Mouse (Mus musculus) adrenal gland, adult 8-10 months (tissue): ENCODE data around the gene Cfap65. TPM values are rescaled to one million over a fixed set of nuclear protein-coding genes. Genes with fewer than 3 reads are reported as not detected.
A peak's percentile ranks its signal among the peaks of the same experiment; 100 is the strongest.

Experiments used
- DNase-seq: peaks from one replicate; pipeline ENCODE4 v3.0.0; 2022
- total RNA-seq, 4 experiments: library from RNA; stranded (reverse); gene quantifications; 2 replicates each; pipeline ENCODE4 v1.2.4; 2022

Cfap65 gene
- total RNA-seq, 4 experiments from 2014 or later: 0.03 TPM; not detected in 3

DNA sequence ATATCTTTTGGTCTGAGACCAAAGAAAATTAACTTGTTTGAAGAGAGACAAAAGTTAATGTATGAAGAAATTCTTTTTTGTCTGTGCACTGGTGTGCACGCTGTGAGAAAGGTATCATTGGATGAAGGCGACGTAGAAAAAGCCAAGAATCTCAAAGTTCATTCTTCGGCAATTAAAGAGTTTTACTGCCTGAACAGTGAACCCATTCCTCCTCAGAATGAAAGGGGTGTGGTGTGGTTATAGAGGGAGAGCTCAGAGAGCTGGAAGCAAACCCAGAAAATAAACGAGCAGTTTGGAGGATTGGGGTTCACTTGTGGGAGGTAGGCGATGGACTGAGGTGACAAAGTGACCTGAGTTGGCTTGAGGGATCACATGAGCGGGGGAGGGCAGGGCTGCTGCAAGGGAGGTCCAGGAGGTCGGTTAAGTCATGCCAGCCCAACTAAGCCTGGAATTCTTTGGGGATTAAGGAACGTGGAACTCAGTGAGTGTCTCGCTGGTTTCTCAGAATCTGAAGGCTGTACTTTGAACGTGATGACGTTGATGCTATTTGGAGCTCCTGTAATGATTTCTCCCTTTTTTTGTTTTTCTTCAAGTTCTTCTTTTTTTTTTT lies 927 bp upstream of the Cfap65 start:
- no peak for DNase-seq

DNA sequence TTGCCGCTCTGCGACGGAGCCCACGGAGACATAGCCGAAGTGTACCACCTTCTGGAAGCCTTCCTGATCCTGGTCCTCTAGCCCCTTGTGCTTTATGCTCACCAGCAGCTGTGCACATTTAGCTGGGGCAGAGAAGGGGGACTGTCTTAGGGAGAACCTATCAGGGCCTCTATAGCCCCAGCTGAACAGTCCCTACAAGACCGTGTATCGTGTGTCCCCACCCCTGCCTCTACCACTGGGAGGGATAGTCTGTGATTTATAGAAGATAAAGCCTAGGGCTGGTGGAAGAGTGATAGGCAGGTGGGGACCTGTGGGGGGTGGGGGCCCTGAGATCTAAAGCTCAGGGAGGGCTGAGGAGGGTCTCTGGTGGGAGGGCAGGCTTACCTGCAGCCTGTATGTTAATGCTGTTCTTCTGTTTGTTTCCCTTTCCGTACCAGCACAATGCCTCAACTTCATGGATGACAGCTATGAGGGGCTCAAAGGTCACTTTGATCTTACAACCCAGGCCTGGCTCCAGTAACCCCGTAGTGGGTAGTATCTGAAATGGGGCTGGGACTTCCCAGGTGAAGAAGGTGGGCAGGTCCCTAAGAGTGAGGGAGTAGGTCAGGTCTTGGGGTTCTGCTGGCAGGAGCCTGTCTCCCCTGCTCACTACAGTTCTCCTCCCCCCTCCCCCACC lies 7.6 kb downstream of the Cfap65 start:
- no peak for DNase-seq

DNA sequence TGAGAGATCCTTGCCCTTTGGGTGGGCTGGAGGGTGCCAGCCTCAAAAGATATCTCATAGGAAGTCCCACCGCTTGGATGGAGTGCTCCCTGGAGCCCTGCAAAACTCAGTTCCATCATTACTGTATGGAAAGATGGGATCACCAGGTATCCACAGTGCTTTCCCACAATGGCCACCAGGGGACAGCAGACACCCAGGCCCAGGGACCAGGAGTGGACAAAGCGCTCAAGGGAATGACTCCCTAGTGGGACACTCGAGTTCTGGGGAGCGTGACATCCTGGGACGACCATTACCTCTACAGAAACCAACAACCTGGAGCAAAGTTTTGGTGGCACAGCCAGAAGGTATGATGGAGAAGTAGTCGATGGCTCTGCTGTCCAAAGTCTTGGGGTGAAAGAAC lies 8.7 kb downstream of the Cfap65 start:
- DNase-seq: no peak

DNA sequence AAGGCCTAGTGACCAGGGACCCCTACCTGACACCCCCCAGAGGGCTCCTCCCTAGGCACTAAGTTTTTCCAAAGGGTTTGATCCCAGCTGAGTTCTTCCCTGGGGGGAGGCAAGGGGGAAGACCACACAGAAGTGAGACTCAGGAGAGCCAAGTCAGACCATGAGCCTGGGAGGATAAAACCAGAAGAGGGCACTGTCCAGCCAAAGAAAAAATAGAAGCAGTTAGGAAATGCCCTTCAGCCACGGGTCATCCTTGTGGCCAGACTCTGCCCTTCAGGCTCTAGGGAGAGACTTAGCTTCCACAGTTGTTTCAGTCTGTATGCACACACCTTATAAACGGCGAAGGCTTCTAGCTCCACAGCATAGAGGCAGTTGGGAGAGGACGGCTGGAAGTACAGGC lies 10.9 kb downstream of the Cfap65 start:
- DNase-seq: no peak

DNA sequence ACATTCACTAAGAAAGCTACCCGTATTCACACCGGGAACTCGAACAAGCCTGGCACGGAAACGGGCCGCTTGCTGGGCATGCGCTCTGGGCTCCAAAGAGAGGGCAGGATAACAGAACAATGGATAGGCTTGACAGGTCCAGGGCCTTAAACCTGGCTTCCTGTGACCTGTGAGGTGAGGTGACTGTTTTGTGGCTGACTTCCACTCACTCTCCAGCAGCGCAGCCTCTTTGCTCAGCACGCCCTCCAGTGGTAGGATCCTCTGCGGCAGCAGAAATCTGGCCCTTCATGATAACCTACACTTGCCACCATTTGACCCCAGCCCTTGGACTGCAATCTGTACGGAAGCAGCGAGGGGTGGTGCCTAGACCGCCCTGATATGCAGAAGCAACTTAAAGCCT lies 19.7 kb downstream of the Cfap65 start:
- DNase-seq: no peak

DNA sequence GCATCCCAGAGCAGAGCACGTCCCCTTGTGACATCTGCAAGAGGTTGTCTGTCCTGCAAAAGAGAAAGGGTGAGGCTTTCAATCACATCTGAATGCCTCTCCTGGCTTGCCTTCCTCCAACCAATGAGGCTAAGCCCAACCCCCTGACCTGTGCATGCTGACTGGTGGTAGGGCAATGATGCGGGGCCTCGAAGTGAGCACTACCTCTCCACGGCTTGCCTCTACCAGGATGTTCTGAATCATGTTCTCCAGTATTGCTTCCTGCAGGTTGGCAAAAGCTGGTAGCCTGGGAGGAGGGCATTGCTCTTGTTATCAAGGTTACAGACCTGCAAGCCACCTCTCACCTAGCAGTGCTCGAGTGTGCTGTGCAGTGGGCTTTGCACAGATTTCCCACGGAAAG lies 33.2 kb downstream of the Cfap65 start:
- DNase-seq: no peak

DNA sequence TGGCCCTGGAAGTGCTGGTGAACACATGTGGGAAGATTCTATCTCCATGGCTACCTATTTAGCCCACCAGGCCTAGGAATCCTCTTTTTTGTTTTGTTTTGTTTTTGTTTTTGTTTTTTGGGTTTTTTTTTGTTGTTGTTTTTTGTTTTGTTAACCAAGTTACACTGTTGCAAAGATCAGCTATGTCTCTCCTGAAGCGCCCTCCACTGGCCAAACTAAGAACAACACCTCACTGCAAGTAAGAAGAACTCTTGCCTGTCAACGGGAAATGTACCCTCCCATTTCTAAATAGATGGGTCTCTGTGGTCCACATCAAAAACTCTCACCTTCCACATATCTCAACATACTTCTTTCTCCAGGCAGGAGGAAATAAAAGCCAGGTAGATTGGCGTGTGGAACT lies 33.7 kb downstream of the Cfap65 start:
- no peak for DNase-seq

DNA sequence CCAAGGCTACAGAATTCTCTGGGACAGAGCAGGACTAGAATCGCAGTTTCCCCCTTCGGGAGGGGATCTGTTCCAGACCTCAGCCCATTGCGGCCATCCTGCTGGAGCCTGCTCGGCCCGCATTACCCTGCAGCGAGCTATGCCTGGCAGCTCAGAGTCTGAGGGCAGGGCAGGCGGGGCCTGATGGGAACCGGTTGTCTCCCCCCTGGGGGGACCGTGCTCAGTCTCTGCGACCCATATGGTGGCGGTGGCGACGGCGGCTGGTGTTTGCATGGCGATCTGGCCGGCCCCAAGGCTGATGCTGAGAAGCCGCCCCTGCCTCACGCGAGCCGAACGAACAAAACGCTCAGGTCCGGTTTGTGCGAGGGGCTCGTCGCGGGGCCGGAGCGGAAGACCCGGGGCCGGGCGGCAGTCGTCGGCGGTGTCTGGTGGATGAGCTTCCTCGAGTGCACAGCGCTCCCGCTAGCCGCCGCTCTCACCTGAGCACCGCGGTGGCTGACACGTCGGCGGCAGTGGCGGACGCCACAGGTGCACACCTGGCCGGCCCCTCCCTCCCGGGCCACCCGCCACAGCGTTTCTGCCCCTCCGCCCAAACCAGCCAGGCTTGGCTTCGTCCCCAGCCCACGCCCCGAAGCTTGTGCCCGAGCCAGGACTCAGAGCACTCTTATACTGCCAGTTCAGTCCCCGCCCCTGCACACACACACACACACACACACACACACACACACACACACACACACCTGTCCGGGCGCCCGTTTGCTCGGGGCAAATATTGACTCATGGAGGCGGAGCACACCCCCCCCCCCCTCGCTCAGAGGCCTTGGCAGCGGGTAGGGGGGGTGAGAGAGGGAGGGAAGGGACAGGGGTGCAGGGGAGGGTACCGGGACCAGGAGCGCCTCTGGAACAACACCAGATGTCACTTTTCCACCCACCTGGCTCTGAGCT lies 34.8 kb downstream of the Cfap65 start:
- DNase-seq: peak; percentile 19

DNA sequence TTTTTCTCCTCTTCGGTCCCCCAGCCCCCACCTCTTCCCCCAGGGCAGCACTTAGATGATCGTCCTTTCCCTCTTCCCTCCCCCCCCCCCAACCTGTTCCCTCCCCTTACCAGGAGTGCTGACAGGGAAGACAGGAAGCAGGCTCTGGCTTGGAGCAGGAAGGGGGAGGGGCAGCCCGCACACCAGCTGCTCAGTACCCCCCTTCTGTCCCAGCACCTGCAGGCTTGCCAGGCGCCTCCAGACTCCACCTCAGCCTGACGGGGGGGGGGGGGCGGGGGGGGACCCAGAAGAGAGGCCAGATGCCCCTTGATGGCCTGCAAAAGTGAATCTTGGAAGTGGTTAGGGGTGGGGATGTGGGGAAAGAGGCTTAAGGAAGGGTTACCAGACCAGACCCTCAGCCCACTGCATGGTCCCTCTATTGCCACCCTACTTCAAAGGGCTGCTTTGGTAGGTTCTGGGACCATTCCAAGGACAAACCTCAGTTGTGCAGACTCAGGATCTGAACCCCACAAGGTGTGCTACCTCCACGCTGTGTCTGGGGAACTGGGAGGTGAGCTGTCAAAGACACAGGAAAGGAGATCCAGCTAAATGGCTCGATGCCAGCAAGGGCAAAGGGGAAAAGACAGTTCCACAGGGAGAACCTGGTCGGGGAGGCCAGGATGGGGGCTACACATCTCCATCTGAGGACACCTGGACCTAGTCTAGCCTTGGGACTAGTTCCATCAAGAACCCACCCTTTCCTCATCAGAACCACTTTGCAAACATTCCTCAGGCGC lies 36.6 kb downstream of the Cfap65 start:
- DNase-seq: no peak

DNA sequence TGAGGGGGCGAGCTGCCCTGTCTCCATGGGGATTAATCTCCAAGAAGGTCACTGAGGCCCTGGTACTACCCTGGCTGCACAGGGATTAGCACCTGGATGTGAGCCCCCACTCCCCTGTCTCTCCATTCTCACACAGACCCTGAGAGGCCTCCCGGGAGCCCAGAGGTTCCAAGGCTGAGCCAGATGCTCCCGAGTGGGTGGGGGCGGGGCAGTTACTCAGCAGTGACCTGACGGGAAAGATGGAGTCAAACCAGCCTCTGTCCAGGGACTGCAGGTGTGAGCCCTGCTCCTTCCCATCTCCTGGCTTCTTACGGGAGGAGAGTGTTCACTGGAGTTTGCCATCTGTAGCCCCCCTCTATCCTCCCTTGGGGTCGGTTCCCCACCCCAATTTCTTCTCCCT lies 37.4 kb downstream of the Cfap65 start:
- DNase-seq: no peak

DNA sequence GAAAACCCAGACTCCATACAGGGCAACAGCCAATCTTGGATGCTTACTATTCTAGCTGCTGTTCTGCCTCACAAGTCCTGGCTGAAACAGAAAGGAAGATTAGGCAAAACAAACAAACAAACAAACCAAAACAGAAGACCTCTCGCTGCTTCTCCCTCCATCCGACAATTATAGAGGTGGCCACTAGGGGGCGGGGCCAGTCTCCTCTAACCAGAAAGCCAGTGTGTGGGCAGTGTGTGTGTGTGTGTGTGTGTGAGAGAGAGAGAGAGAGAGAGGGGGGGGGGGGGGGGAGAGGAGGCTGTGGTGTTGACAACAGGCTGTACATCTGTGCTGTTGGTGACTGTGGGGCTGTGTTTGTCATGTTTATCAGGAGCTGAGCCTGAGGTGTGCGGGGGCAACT lies 40.4 kb downstream of the Cfap65 start:
- no peak for DNase-seq

DNA sequence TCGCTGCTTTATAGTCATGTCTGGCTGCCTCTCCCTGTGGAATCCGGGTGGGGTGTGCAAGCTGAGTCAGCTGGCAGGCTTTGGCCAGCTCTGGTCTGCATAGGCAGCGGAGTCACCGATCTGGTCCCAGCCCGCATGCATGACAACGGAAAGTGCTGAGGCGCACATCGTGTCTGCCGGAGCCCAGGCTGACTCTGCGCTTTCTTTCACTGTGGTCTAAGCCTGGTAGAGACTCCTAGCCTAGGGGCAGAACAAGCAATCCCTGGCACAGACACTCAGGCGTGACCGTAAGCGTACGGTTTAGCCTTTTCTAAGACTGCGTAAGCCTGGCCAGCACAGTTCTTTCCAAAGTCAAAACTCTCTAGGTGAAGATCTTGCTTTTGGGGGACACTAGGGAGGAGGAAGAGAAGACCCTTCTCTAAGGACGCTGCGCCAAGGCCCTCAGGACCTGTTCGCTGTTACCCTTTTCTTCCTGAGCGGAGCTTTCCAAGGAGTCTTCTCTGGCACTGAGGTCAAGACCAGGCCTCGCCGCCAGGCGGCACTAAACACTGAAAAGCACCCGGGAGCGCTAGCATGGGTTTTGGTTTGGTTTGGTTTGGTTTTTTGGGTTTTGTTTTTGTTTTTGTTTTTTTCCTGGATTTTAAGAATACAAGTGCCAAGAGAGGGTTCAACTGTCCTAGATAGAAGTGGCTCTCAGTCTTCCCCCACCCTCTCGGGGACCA lies 42.1 kb downstream of the Cfap65 start, which contains the start of gene Cryba2:
Gene Cryba2 (minus strand): TSS at position 10 of the 722 bp plus-strand sequence.
- DNase-seq: no peak

DNA sequence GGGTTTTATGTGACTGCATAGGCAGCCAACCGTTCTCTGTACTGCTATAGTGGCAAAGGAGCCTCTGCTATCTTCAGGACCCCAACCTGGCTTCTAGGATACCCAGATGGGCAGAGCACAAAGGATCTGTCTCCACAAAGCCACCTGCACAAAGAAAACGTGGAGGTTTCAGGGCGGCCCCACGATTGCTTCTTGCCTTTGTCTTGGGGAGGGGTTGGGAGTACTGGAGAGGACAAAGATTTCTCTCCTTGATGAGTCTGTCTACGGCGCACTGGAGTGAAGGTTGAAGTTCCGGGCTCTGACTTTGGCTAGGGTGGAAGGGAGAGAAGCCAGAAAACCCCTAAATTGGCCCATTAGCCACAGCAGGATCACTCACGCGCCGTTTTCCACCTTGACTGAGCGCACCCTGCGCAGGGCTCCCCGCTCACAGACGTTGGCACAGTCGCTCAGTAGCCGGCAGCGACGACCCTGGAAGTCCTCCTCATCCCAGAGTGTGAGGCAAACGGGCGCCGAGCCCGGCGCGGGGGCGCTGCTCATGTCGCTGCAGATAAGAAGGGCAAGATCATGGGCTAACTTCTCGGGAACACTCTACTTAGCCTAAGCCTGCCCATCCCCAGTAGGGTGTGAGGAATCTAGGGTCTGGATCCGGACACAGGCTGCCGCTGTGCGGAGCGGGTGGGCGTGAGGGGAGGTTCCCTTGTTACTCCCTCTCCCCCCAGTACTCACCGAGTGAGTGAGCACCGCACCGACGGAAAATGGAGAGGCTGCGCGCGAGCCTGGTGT lies 42.9 kb downstream of the Cfap65 start:
- DNase-seq: no peak

DNA sequence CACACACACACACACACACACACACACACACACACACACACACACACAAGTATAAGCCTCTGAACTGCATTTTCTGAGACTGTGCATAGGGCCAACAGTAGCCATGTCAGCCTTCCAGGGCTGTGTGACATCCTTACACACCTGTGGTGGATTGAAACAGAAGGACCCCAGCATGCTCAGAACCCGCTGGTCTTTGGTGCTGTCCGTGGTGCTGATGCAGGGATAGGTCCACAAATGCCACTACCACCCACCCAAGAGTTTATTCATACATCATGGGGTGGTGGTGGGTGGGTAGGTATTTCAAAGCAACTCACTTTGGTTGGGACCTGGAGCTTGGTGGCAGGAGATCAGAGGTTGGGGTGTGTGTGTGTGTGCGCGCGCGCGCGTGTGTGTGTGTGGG lies 43.9 kb downstream of the Cfap65 start:
- DNase-seq: no peak

DNA sequence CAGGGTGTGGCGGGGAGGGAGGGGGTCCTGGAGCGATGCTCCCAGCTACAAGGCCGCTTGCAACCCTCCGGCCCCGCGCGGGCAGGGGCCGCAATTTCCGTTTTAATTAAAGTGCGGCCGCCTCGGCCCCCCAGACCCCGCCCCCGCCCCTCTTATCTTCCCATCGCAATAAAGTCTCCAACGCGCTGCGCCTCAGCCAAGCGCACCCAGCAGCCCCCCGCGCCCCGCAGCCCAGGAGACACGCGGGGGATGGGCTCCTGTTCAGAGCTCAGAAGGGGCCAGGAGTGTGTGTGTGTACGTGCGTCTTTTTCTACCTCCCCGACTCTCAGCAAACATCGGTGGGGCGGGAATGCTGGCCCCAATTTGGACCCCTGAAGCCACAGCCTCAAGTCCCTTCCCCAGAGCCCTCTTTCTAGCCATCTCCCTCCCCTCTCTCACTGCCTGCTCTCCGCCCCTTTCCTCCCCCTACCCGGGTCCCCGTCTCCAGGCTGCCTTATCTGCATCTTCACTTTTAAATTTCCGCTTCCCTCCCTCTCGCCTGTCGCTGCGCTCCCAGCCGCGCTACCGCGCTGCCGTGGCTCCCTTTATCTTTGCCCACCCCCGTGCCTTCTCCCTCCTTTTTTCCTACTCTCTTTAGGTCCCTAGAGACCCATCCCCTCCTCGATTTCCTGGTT lies 49.9 kb downstream of the Cfap65 start, which contains the start of gene Fev:
Gene Fev (minus strand): TSS at position 51 of the 674 bp plus-strand sequence.
- DNase-seq: no peak

DNA sequence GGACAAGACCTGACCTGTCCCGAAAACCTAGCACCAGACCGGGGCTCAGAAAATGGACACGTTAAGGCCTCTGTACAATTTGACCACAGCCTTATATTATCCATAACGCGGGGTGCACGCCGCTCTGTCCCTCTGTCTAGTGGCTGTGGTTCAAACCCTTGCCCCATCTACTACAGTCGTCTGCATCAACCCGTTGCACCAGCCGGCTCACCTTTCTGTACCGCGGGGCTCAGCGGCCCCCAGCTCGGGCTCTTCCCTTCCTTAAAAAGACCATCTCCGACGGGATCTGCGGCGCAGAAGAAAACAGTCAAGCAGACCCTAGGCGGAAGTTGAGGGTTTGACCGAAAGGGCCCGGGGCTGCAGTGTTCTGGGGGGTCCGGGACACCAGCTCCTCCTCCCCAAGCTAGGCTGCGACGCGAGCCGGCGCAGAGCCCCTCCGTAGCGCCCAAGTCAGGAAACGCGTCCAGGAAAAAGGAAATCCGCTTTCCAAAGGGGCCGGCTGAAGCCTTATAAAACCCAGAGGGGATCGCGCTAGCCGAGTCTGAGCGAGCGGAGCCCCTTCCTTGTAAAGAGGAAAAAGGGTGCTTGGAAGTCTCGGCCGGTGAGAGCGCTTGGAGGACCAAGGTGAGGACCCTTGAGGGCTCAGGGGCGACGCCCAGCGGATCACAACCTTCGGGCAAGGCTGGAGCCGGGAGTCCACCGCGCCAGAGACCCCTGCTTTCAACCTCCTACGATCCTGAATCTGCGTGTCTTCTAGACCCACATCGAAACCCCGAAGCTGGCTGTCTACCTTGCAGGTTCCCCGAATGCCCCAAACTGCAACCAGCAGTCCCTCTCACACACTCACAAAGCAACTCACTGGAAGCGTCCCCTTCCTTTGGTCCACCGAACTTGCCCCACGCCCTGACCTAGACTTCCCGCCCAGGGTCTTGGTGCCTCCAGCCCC lies 50.9 kb downstream of the Cfap65 start:
- DNase-seq: no peak

DNA sequence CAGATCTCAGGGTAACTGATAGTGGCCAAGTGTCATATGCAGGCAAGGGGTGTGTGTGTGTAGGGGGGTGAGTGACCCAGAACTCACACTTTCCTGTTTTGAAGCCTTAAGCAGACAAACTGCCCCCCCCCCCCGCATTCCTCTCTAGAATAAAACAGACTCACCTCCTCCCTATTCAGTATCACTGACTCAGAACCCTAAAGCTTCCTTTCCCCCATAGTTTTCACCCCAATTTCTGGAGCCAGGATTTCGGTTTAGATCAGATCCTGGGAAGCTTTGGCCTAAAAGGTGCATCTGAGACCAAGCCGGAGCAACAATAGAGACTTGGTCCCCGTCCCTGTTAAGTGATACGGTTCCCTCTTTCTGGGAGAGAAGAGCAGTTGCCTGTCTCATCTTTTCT lies 52.0 kb downstream of the Cfap65 start:
- DNase-seq: no peak

DNA sequence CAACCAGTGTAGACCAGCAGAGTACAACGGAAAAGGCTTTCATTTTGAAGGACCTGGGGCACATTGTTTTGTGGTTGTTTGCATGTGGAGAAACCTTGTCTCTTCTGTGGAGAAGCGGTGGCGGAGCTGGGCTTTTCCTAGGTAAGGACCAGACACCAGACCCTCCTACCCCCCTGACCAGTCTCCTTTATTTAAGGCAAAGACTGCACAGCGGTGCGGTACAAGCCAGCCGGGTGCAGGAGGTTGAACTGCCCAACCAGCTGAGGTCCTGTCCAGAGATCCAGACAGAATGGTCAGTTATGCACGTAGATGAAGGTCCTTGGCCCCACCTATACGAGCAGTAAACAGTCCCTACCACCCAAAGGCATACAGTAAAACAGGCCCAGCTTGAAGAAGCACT lies 52.6 kb downstream of the Cfap65 start:
- no peak for DNase-seq

DNA sequence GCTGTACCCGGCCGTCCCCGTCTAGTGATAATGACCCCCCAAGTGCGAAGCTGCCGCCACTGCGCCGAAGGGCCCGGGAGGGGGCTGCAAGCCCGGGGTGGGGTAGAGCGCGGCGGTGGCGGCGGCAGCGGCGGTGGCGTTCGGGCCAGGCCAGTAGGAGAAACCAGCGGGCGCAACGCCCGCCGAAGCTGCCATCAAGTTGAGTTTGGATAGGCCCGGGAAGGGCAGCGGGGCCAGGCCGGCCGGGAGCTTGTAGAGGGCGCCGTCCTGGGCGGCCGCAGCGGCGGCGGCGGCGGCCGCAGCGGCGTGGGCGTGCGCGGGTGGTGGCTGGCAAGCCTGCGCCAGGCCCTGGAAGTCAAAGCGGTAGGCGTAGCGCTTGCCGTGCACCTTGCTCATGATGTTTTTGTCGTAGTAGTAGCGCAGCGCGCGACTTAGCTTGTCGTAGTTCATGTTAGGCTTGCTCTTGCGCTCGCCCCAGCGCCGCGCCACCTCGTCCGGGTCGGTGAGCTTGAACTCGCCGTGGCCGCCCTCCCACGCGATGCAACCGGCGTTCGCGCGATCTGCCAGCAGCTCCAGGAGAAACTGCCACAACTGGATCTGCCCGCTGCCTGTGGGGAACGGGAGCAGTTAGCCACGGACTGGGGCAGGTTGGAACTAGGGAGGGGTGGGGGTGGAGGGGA lies 53.2 kb downstream of the Cfap65 start:
- DNase-seq: no peak
